Mouse (Mus musculus) liver, embryonic 15.5 days (tissue): Measurements from ENCODE around the gene Hnrnpa2b1. TPM values are rescaled to one million over a fixed set of nuclear protein-coding genes. Genes with fewer than 3 reads are reported as not detected.

ENCODE experiments used
- ATAC-seq: fragments of 200-750 bp; cut with Nextera tagmentation; 2 replicates; pipeline ENCODE4 v1.8.0; 2017; ENCODE audit warnings: moderate number of reproducible peaks, mild to moderate bottlenecking, moderate library complexity; ENCODE audit not compliant: insufficient read depth
- H3K27ac ChIP-seq: fragments of 300-500 bp; sonication (generic); replicated peaks from 2 replicates; pipeline ENCODE4 v1.5.1; 2015; ENCODE audit warnings: mild to moderate bottlenecking, inconsistent platforms
- H3K27me3 ChIP-seq: fragments of 300-500 bp; sonication (generic); 2 replicates; pipeline ENCODE4 v1.6.1; 2015; ENCODE audit warnings: mild to moderate bottlenecking, inconsistent platforms
- H3K36me3 ChIP-seq: fragments of 300-500 bp; sonication (generic); replicated peaks from 2 replicates; pipeline ENCODE4 v1.6.1; 2015; ENCODE audit warnings: moderate library complexity, mild to moderate bottlenecking, inconsistent platforms
- H3K4me1 ChIP-seq: fragments of 300-500 bp; sonication (generic); replicated peaks from 2 replicates; pipeline ENCODE4 v1.6.1; 2015; ENCODE audit warnings: inconsistent platforms
- H3K4me2 ChIP-seq: fragments of 300-500 bp; sonication (generic); 2 replicates; pipeline ENCODE4 v1.6.1; 2015; ENCODE audit warnings: moderate library complexity, mild to moderate bottlenecking, inconsistent platforms
- H3K4me3 ChIP-seq: fragments of 300-500 bp; sonication (generic); replicated peaks from 2 replicates; pipeline ENCODE4 v1.5.1; 2015; ENCODE audit warnings: mild to moderate bottlenecking, inconsistent platforms
- H3K9ac ChIP-seq: fragments of 300-500 bp; sonication (generic); 2 replicates; pipeline ENCODE4 v1.6.1; 2015; ENCODE audit warnings: moderate library complexity, mild to moderate bottlenecking, inconsistent platforms
- H3K9me3 ChIP-seq: fragments of 300-500 bp; sonication (generic); replicated peaks from 2 replicates; pipeline ENCODE4 v1.6.1; 2016; ENCODE audit warnings: inconsistent platforms
- WGBS: fragments of 180-500 bp; shearing (Covaris S2); methylation state at CpG from one replicate; pipeline ENCODE4 v1.1.7; 2015; ENCODE audit warnings: mixed read lengths; ENCODE audit not compliant: insufficient replicate concordance; 5-methylcytosine and 5-hydroxymethylcytosine counted together
- polyA plus RNA-seq: library from polyadenylated mRNA; unstranded; fragments of >200 nt; fragmentation: Nextera tagmentation; extraction: Ambion mirVana; gene quantifications from 2 replicates; pipeline ENCODE4 v1.2.1, GENCODE M21; 2015

The Hnrnpa2b1 gene
- polyA plus RNA-seq, 1 experiment from 2014 or later: 787 TPM

GRCm38 (mm10) chr6:51468891-51469561 is 668 bp downstream of the Hnrnpa2b1 start:
- peak; percentile 14 for ATAC-seq
- Histone ChIP-seq H3K36me3 (peaks cover 53% of the 10 kb centered on the region), H3K4me3 (peak overlapping the region; percentile 98), H3K4me1 (peaks cover 39% of the 10 kb centered on the region), H3K4me2 (peak overlapping the region; percentile 72), H3K9me3 (no peaks in the 10 kb centered on the region), H3K27me3 (no peaks in the 10 kb centered on the region), H3K27ac (peak overlapping the region; percentile 99), H3K9ac (peak overlapping the region; percentile 99)
- under 1% methylated on average over 63 of the region's 63 CpGs for WGBS

- no peaks in the 10 kb centered on the region for H3K27me3 ChIP-seq
- peak overlapping the region; percentile 49 for H3K9ac ChIP-seq
- H3K9me3 ChIP-seq: no peaks in the 10 kb centered on the region
- peak overlapping the region; percentile 72 for H3K4me2 ChIP-seq
- H3K27ac ChIP-seq: no peak overlapping the region; the same call in 1 of the 2 replicates
- peak overlapping the region; percentile 98 for H3K4me3 ChIP-seq
- no peak for ATAC-seq
- 3% methylated on average over 2 of the region's 2 CpGs for WGBS
- peaks cover 33% of the 10 kb centered on the region for H3K4me1 ChIP-seq
- H3K36me3 ChIP-seq: peaks cover 52% of the 10 kb centered on the region
Observed at GRCm38 (mm10) chr6:51467649-51468048, 2.0 kb downstream of the Hnrnpa2b1 start.

GRCm38 (mm10) chr6:51460363-51460762 is 9.3 kb downstream of the Hnrnpa2b1 start:
- Histone ChIP-seq H3K36me3 (peaks cover 74% of the 10 kb centered on the region), H3K4me2 (no peak overlapping the region), H3K27ac (no peak overlapping the region), H3K4me3 (no peak overlapping the region), H3K9ac (no peak overlapping the region), H3K9me3 (no peaks in the 10 kb centered on the region), H3K27me3 (no peaks in the 10 kb centered on the region), H3K4me1 (peaks cover 9% of the 10 kb centered on the region; the same call in 1 of the 2 replicates)
- ATAC-seq: no peak
- WGBS: 88% methylated on average over 3 of the region's 3 CpGs

- Histone ChIP-seq H3K36me3 (peaks cover 70% of the 10 kb centered on the region), H3K4me1 (peaks cover 12% of the 10 kb centered on the region; the same call in 1 of the 2 replicates), H3K27ac (no peak overlapping the region), H3K4me2 (no peak overlapping the region), H3K9ac (no peak overlapping the region), H3K27me3 (no peaks in the 10 kb centered on the region), H3K4me3 (no peak overlapping the region), H3K9me3 (no peaks in the 10 kb centered on the region)
- ATAC-seq: no peak
- WGBS: 69% methylated on average over 4 of the region's 4 CpGs
Observed at GRCm38 (mm10) chr6:51460021-51460360, 9.7 kb downstream of the Hnrnpa2b1 start.

GRCm38 (mm10) chr6:51459313-51460020 is 10.2 kb downstream of the Hnrnpa2b1 start:
- Histone ChIP-seq H3K4me2 (no peak overlapping the region), H3K4me3 (no peak overlapping the region), H3K9ac (no peak overlapping the region), H3K36me3 (peaks cover 65% of the 10 kb centered on the region), H3K9me3 (no peaks in the 10 kb centered on the region), H3K4me1 (peaks cover 12% of the 10 kb centered on the region; the same call in 1 of the 2 replicates), H3K27ac (no peak overlapping the region), H3K27me3 (no peaks in the 10 kb centered on the region)
- WGBS: 50% methylated on average over 5 of the region's 5 CpGs
- ATAC-seq: peak; percentile 45

- no peak overlapping the region for H3K4me2 ChIP-seq
- H3K9ac ChIP-seq: no peak overlapping the region
- no peaks in the 10 kb centered on the region for H3K27me3 ChIP-seq
- H3K4me1 ChIP-seq: peaks cover 11% of the 10 kb centered on the region; the same call in 1 of the 2 replicates
- WGBS: 30% methylated on average over 2 of the region's 2 CpGs
- no peak overlapping the region for H3K27ac ChIP-seq
- H3K36me3 ChIP-seq: peaks cover 60% of the 10 kb centered on the region
- ATAC-seq: no peak
- no peak overlapping the region for H3K4me3 ChIP-seq
- H3K9me3 ChIP-seq: no peaks in the 10 kb centered on the region
Observed at GRCm38 (mm10) chr6:51458925-51459312, 10.8 kb downstream of the Hnrnpa2b1 start.

- Histone ChIP-seq H3K4me1 (peaks cover 6% of the 10 kb centered on the region; the same call in 1 of the 2 replicates), H3K27me3 (no peaks in the 10 kb centered on the region), H3K4me2 (no peak overlapping the region), H3K27ac (no peak overlapping the region), H3K9me3 (no peaks in the 10 kb centered on the region), H3K36me3 (peaks cover 49% of the 10 kb centered on the region), H3K9ac (no peak overlapping the region), H3K4me3 (no peak overlapping the region)
- no peak for ATAC-seq
- WGBS: 64% methylated on average over 8 of the region's 8 CpGs
Observed at GRCm38 (mm10) chr6:51457770-51458387, 11.8 kb downstream of the Hnrnpa2b1 start.

GRCm38 (mm10) chr6:51457283-51457682 is 12.4 kb downstream of the Hnrnpa2b1 start:
- Histone ChIP-seq H3K4me1 (peaks cover 6% of the 10 kb centered on the region; the same call in 1 of the 2 replicates), H3K9me3 (no peaks in the 10 kb centered on the region), H3K36me3 (peaks cover 47% of the 10 kb centered on the region), H3K4me2 (no peak overlapping the region), H3K4me3 (no peak overlapping the region), H3K27me3 (no peaks in the 10 kb centered on the region), H3K27ac (no peak overlapping the region), H3K9ac (no peak overlapping the region)
- 62% methylated on average over 3 of the region's 3 CpGs for WGBS
- no peak for ATAC-seq

- Histone ChIP-seq H3K36me3 (peaks cover 37% of the 10 kb centered on the region), H3K9me3 (no peaks in the 10 kb centered on the region), H3K27me3 (no peaks in the 10 kb centered on the region), H3K4me3 (no peak overlapping the region), H3K4me1 (peaks cover 6% of the 10 kb centered on the region; the same call in 1 of the 2 replicates), H3K9ac (no peak overlapping the region), H3K27ac (no peak overlapping the region), H3K4me2 (no peak overlapping the region)
- no peak for ATAC-seq
- WGBS: 79% methylated on average over 1 of the region's 1 CpGs
Observed at GRCm38 (mm10) chr6:51456198-51456597, 13.5 kb downstream of the Hnrnpa2b1 start.

GRCm38 (mm10) chr6:51454949-51455348 is 14.7 kb downstream of the Hnrnpa2b1 start:
- H3K27ac ChIP-seq: no peak overlapping the region
- 15% methylated on average over 3 of the region's 3 CpGs for WGBS
- H3K4me1 ChIP-seq: peaks cover 6% of the 10 kb centered on the region; the same call in 1 of the 2 replicates
- H3K4me2 ChIP-seq: no peak overlapping the region
- no peak overlapping the region for H3K9ac ChIP-seq
- no peaks in the 10 kb centered on the region for H3K27me3 ChIP-seq
- no peak for ATAC-seq
- no peak overlapping the region for H3K4me3 ChIP-seq
- no peaks in the 10 kb centered on the region for H3K9me3 ChIP-seq
- H3K36me3 ChIP-seq: peaks cover 27% of the 10 kb centered on the region

GRCm38 (mm10) chr6:51452927-51453503 is 16.7 kb downstream of the Hnrnpa2b1 start:
- H3K9me3 ChIP-seq: no peaks in the 10 kb centered on the region
- H3K27me3 ChIP-seq: no peaks in the 10 kb centered on the region
- ATAC-seq: no peak
- H3K4me1 ChIP-seq: 0 out of 2 replicates have a peak, but pooled peaks cover 4% of the 10 kb centered on the region
- no peak overlapping the region for H3K4me3 ChIP-seq
- peaks cover 10% of the 10 kb centered on the region for H3K36me3 ChIP-seq
- WGBS: 71% methylated on average over 7 of the region's 7 CpGs
- H3K9ac ChIP-seq: no peak overlapping the region
- H3K27ac ChIP-seq: no peak overlapping the region
- no peak overlapping the region for H3K4me2 ChIP-seq
